Mouse (Mus musculus): ENCODE measurements around the gene Gapvd1.
"Not testable (repeated sequence)": the region's sequence is repeated elsewhere in the genome, so short reads cannot be mapped to it uniquely, and the experiment has no call there.

The Gapvd1 gene

GRCm38 (mm10) chr2:34771368-34772226 is 16.6 kb upstream of the Gapvd1 start, which contains the start of gene Hspa5:
Hspa5 (plus strand) TSS chr2:34771970.
- peak; percentile 100 for DNase-seq (ENCODE audit: low spot score in 2 of 2)

- no peak for DNase-seq (ENCODE audit: low spot score in 2 of 2)
Observed at GRCm38 (mm10) chr2:34770951-34771350, 15.9 kb upstream of the Gapvd1 start.

GRCm38 (mm10) chr2:34770049-34770448 is 15.0 kb upstream of the Gapvd1 start:
- DNase-seq (ENCODE audit: low spot score in 2 of 2), result no peak

GRCm38 (mm10) chr2:34764801-34765200 is 9.8 kb upstream of the Gapvd1 start:
- DNase-seq (ENCODE audit: low spot score in 2 of 2), result no peak

- no peak for DNase-seq (ENCODE audit: low spot score in 2 of 2)
Observed at GRCm38 (mm10) chr2:34762872-34763271, 7.8 kb upstream of the Gapvd1 start.

- no peak for DNase-seq (ENCODE audit: low spot score in 2 of 2)
Observed at GRCm38 (mm10) chr2:34762174-34762573, 7.1 kb upstream of the Gapvd1 start.

GRCm38 (mm10) chr2:34761272-34761671 is 6.2 kb upstream of the Gapvd1 start:
- DNase-seq (ENCODE audit: low spot score in 2 of 2), result not testable (repeated sequence)

- DNase-seq (ENCODE audit: low spot score in 2 of 2), result no peak
Observed at GRCm38 (mm10) chr2:34757341-34757740, 2.3 kb upstream of the Gapvd1 start.

GRCm38 (mm10) chr2:34753811-34754550 is 1.1 kb downstream of the Gapvd1 start:
- DNase-seq (ENCODE audit: low spot score in 2 of 2), result peak; percentile 64 to 71

GRCm38 (mm10) chr2:34750245-34750644 is 4.8 kb downstream of the Gapvd1 start:
- no peak for DNase-seq (ENCODE audit: low spot score in 2 of 2)

GRCm38 (mm10) chr2:34748479-34748878 is 6.6 kb downstream of the Gapvd1 start:
- DNase-seq (ENCODE audit: low spot score in 2 of 2), result no peak

- DNase-seq (ENCODE audit: low spot score in 2 of 2), result no peak
Observed at GRCm38 (mm10) chr2:34745673-34746072, 9.4 kb downstream of the Gapvd1 start.

GRCm38 (mm10) chr2:34744476-34744875 is 10.6 kb downstream of the Gapvd1 start:
- DNase-seq (ENCODE audit: low spot score in 2 of 2), result no peak

- no peak for DNase-seq (ENCODE audit: low spot score in 2 of 2)
Observed at GRCm38 (mm10) chr2:34742675-34743074, 12.4 kb downstream of the Gapvd1 start.

- no peak for DNase-seq (ENCODE audit: low spot score in 2 of 2)
Observed at GRCm38 (mm10) chr2:34741390-34742159, 13.5 kb downstream of the Gapvd1 start.

- no peak for DNase-seq (ENCODE audit: low spot score in 2 of 2)
Observed at GRCm38 (mm10) chr2:34739684-34740391, 15.2 kb downstream of the Gapvd1 start.

GRCm38 (mm10) chr2:34737911-34738310 is 17.1 kb downstream of the Gapvd1 start:
- DNase-seq (ENCODE audit: low spot score in 2 of 2), result no peak

GRCm38 (mm10) chr2:34736626-34737025 is 18.4 kb downstream of the Gapvd1 start:
- no peak for DNase-seq (ENCODE audit: low spot score in 2 of 2)

- no peak for DNase-seq (ENCODE audit: low spot score in 2 of 2)
Observed at GRCm38 (mm10) chr2:34727045-34727728, 27.8 kb downstream of the Gapvd1 start.

GRCm38 (mm10) chr2:34725269-34725668 is 29.8 kb downstream of the Gapvd1 start:
- no peak for DNase-seq (ENCODE audit: low spot score in 2 of 2)

GRCm38 (mm10) chr2:34718196-34718595 is 36.8 kb downstream of the Gapvd1 start:
- DNase-seq (ENCODE audit: low spot score in 2 of 2), result no peak
